Mouse (Mus musculus) ES-Bruce4 (cell line): ENCODE measurements around the gene Gmfg. TPM values are rescaled to one million over a fixed set of nuclear protein-coding genes. Genes with fewer than 3 reads are reported as not detected.

ENCODE experiments used
- H3K27ac ChIP-seq: 2 replicates; pipeline ENCODE4 v1.5.1; 2012; ENCODE audit warnings: low read length, inconsistent platforms; ENCODE audit not compliant: insufficient read depth
- H3K27me3 ChIP-seq: 2 replicates; pipeline ENCODE4 v1.6.1; 2012; ENCODE audit warnings: mild to moderate bottlenecking, low read length, inconsistent platforms; ENCODE audit not compliant: control insufficient read depth, poor library complexity, insufficient read depth, severe bottlenecking
- H3K36me3 ChIP-seq: 2 replicates; pipeline ENCODE4 v1.6.1; 2012; ENCODE audit warnings: inconsistent platforms, mild to moderate bottlenecking, low read length, moderate library complexity; ENCODE audit not compliant: control insufficient read depth, poor library complexity, insufficient read depth, severe bottlenecking
- H3K4me1 ChIP-seq: one replicate; pipeline ENCODE4 v1.8.1; 2011; ENCODE audit warnings: low read length; ENCODE audit not compliant: control insufficient read depth, insufficient read depth
- H3K4me3 ChIP-seq: 2 replicates; pipeline ENCODE4 v1.5.1; 2011; ENCODE audit warnings: low read depth, mild to moderate bottlenecking, low read length
- H3K9ac ChIP-seq: 2 replicates; pipeline ENCODE4 v1.6.1; 2012; ENCODE audit warnings: low read depth, mild to moderate bottlenecking, inconsistent platforms; ENCODE audit not compliant: poor library complexity, severe bottlenecking
- H3K9me3 ChIP-seq: replicated peaks from 2 replicates; pipeline ENCODE4 v1.6.1; 2012; ENCODE audit warnings: mild to moderate bottlenecking, low read length, inconsistent platforms; ENCODE audit not compliant: control insufficient read depth, poor library complexity, insufficient read depth, severe bottlenecking
- CTCF ChIP-seq: IDR thresholded peaks from one replicate; pipeline ENCODE4 v1.8.1; 2011; ENCODE audit warnings: low read depth, low read length
- EP300 ChIP-seq: IDR thresholded peaks from 2 replicates; pipeline ENCODE4 v1.6.1; 2011; ENCODE audit warnings: low read depth, low read length; ENCODE audit not compliant: insufficient read depth
- POLR2A ChIP-seq: IDR thresholded peaks from one replicate; pipeline ENCODE4 v1.8.1; 2011; ENCODE audit warnings: low read length; ENCODE audit not compliant: insufficient read depth
- polyA plus RNA-seq: library from polyadenylated mRNA; stranded (reverse); fragments of >200 nt; gene quantifications from 2 replicates; pipeline ENCODE4 v1.2.4, GENCODE M21; 2011; ENCODE audit warnings: low read depth; ENCODE audit not compliant: missing spikeins, insufficient read depth, insufficient read length

The Gmfg gene
- polyA plus RNA-seq, 1 experiment, result 45.2 TPM

DNA sequence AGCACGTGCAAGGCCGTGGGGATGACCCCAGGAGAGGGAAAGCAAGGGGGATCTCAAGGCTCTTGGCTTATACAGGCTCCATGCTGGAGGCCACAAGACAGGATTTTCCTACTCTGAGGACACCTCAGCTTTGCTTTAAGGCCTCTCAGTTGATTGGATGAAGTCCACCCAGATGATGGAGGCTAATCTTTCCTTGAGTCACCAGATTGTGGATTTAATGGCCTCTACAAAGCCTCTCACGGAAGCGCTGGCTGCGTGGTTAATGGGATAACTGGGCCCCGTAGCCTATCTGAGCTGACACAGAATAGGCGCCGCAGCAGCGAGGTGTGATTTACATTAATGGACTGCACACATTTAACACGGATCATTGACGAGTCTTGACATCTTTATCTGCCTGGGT is 58.2 kb downstream of the Gmfg start:
- H3K27me3 ChIP-seq, result no peaks in the 10 kb centered on the region
- TF ChIP-seq POLR2A (no peak), EP300 (no peak), CTCF (no peak)

More for the DNA sequence above, 58.2 kb downstream of the Gmfg start:
- no peaks in the 10 kb centered on the region for H3K36me3 ChIP-seq
- no peak overlapping the region for H3K27ac ChIP-seq
- no peaks in the 10 kb centered on the region for H3K9me3 ChIP-seq
- H3K4me3 ChIP-seq, result no peak overlapping the region
- H3K9ac ChIP-seq, result no peak overlapping the region
- H3K4me1 ChIP-seq, result no peaks in the 10 kb centered on the region

Other genes with a start within 250 kb of the Gmfg start
- 17.2 and 17.3 TPM in 2 replicates for gene Eid2, start 169.6 kb upstream of the Gmfg start, polyA plus RNA-seq
- gene Eid2b, start 159.7 kb upstream of the Gmfg start, polyA plus RNA-seq, result 8.5 and 8.8 TPM in 2 replicates
- 0.70 and 3.2 TPM in 2 replicates for gene Selenov, start 146.3 kb upstream of the Gmfg start, polyA plus RNA-seq
- gene Dll3, start 135.2 kb upstream of the Gmfg start, polyA plus RNA-seq, result 9.5 and 10.5 TPM in 2 replicates
- gene Timm50, start 125.4 kb upstream of the Gmfg start, polyA plus RNA-seq, result 70.5 and 76.4 TPM in 2 replicates
- gene Supt5, start 98.7 kb upstream of the Gmfg start, polyA plus RNA-seq, result 98.4 and 101 TPM in 2 replicates
- gene Rps16, start 86.8 kb upstream of the Gmfg start, polyA plus RNA-seq, result 1,972 and 2,086 TPM in 2 replicates
- gene Plekhg2, start 64.8 kb upstream of the Gmfg start, polyA plus RNA-seq, result 85.5 and 90.1 TPM in 2 replicates
- 25.7 and 26.0 TPM in 2 replicates for gene Zfp36, start 57.2 kb upstream of the Gmfg start, polyA plus RNA-seq
- gene Med29, start 44.7 kb upstream of the Gmfg start, polyA plus RNA-seq, result 16.6 and 18.1 TPM in 2 replicates
- gene Paf1, start 44.5 kb upstream of the Gmfg start, polyA plus RNA-seq, result 88.7 and 96.2 TPM in 2 replicates
- 14.6 and 21.9 TPM in 2 replicates for gene Lrfn1, start 14.5 kb downstream of the Gmfg start, polyA plus RNA-seq
- not detected in 2 replicates for gene Ifnl2, start 73.0 kb downstream of the Gmfg start, polyA plus RNA-seq
- gene Ifnl3, start 85.4 kb downstream of the Gmfg start, polyA plus RNA-seq, result not detected in 2 replicates
- not detected in 2 replicates for gene Sycn, start 103.4 kb downstream of the Gmfg start, polyA plus RNA-seq
- 4.5 and 6.4 TPM in 2 replicates for gene Nccrp1, start 109.8 kb downstream of the Gmfg start, polyA plus RNA-seq
- 86.0 and 94.1 TPM in 2 replicates for gene Samd4b, start 160.7 kb downstream of the Gmfg start, polyA plus RNA-seq
- 64.4 and 75.1 TPM in 2 replicates for gene Pak4, start 160.7 kb downstream of the Gmfg start, polyA plus RNA-seq
- 1.4 and 1.8 TPM in 2 replicates for gene Acp7, start 193.9 kb downstream of the Gmfg start, polyA plus RNA-seq